Mouse (Mus musculus) stomach, postnatal 0 days (tissue): ENCODE data around the gene Spata18.

Source experiments
- CTCF ChIP-seq: IDR thresholded peaks from 2 replicates; pipeline ENCODE4 v1.5.1; 2016; ENCODE audit warnings: antibody characterized with exemption, low read depth, mild to moderate bottlenecking, moderate library complexity
- EP300 ChIP-seq: optimal IDR thresholded peaks from 2 replicates; pipeline ENCODE3; 2016; ENCODE audit warnings: antibody characterized with exemption

DNA sequence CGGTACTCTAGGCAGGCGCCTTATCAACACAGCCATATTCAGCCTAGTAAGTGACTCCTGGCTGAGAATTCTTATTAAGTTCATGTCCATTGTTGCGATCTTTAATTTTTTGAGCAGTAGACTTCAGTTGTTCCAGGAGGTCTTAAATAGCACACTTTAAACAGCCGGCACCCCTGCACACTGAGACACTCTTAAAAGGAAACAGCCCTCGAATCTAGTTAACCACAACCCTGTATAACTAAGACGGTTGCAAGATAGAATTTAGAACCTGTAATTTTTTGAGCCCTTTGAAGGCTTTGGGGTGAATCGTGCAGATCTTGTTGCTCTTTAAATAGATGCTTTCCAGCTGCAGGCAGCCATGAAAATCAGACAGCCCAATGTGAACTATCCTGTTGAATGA lies 36.0 kb upstream of the Spata18 start:
- TF ChIP-seq CTCF (no peak), EP300 (no peak)
